Mouse (Mus musculus) midbrain, embryonic 16.5 days (tissue): ENCODE results near the gene Brd7. TPM values are rescaled to one million over a fixed set of nuclear protein-coding genes. Genes with fewer than 3 reads are reported as not detected.

Experiments
- ATAC-seq: fragments of 200-750 bp; cut with Nextera tagmentation; 2 replicates; pipeline ENCODE4 v1.8.0; 2017; ENCODE audit warnings: moderate TSS enrichment
- H3K27ac ChIP-seq: fragments of 300-500 bp; sonication (generic); 2 replicates; pipeline ENCODE4 v1.5.1; 2014; ENCODE audit warnings: mild to moderate bottlenecking, low read length, mixed read lengths
- H3K27me3 ChIP-seq: fragments of 300-500 bp; sonication (generic); 2 replicates; pipeline ENCODE4 v1.6.1; 2014; ENCODE audit warnings: low read depth, low read length, mixed read lengths; ENCODE audit not compliant: control insufficient read depth, insufficient read depth
- H3K36me3 ChIP-seq: fragments of 300-500 bp; sonication (generic); 2 replicates; pipeline ENCODE4 v1.6.1; 2014; ENCODE audit warnings: mild to moderate bottlenecking, low read length, moderate library complexity, mixed read lengths; ENCODE audit not compliant: control insufficient read depth, insufficient read depth
- H3K4me1 ChIP-seq: fragments of 300-500 bp; sonication (generic); 2 replicates; pipeline ENCODE4 v1.6.1; 2014; ENCODE audit warnings: mild to moderate bottlenecking, low read length, mixed read lengths; ENCODE audit not compliant: control insufficient read depth, insufficient read depth
- H3K4me2 ChIP-seq: fragments of 300-500 bp; sonication (generic); 2 replicates; pipeline ENCODE4 v1.6.1; 2014; ENCODE audit warnings: mild to moderate bottlenecking, low read length, mixed read lengths
- H3K4me3 ChIP-seq: fragments of 300-500 bp; sonication (generic); 2 replicates; pipeline ENCODE4 v1.5.1; 2014; ENCODE audit warnings: low read depth, mild to moderate bottlenecking, low read length, moderate library complexity, mixed read lengths
- H3K9ac ChIP-seq: fragments of 300-500 bp; sonication (generic); 2 replicates; pipeline ENCODE4 v1.6.1; 2014; ENCODE audit warnings: low read depth, low read length, mixed read lengths
- H3K9me3 ChIP-seq: fragments of 300-500 bp; sonication (generic); replicated peaks from 2 replicates; pipeline ENCODE4 v1.6.1; 2014; ENCODE audit warnings: mild to moderate bottlenecking, low read length, mixed read lengths; ENCODE audit not compliant: control insufficient read depth, poor library complexity, severe bottlenecking
- WGBS: fragments of 180-500 bp; shearing (Covaris S2); extraction: QIAGEN DNeasy Blood & Tissue Kit; methylation state at CpG from one replicate; pipeline ENCODE4 v1.1.7; 2014; 5-methylcytosine and 5-hydroxymethylcytosine counted together
- polyA plus RNA-seq: library from polyadenylated mRNA; unstranded; fragments of >200 nt; fragmentation: Nextera tagmentation; extraction: Ambion mirVana; gene quantifications from 2 replicates; pipeline ENCODE4 v1.2.1, GENCODE M21; 2015

The Brd7 gene
- polyA plus RNA-seq, 1 experiment from 2014 or later = 57.8 TPM

- Histone ChIP-seq H3K4me3 (no peak overlapping the region), H3K9me3 (no peaks in the 10 kb centered on the region), H3K9ac (no peak overlapping the region), H3K27ac (no peak overlapping the region), H3K4me2 (no peak overlapping the region), H3K27me3 (no peaks in the 10 kb centered on the region), H3K36me3 (no peaks in the 10 kb centered on the region), H3K4me1 (no peaks in the 10 kb centered on the region)
- 87% methylated on average over 14 of the region's 14 CpGs for WGBS
- ATAC-seq = no peak
Observed at GRCm38 (mm10) chr8:88286421-88286960, 75.5 kb downstream of the Brd7 start.

- WGBS = 84% methylated on average over 8 of the region's 8 CpGs
- H3K36me3 ChIP-seq = no peaks in the 10 kb centered on the region
- no peak overlapping the region for H3K4me3 ChIP-seq
- no peaks in the 10 kb centered on the region for H3K9me3 ChIP-seq
- no peaks in the 10 kb centered on the region for H3K27me3 ChIP-seq
- H3K4me1 ChIP-seq = no peaks in the 10 kb centered on the region
- no peak for ATAC-seq
- H3K9ac ChIP-seq = no peak overlapping the region
- no peak overlapping the region for H3K27ac ChIP-seq
- H3K4me2 ChIP-seq = no peak overlapping the region
Observed at GRCm38 (mm10) chr8:88285469-88286356, 76.3 kb downstream of the Brd7 start.

- no peak overlapping the region for H3K4me3 ChIP-seq
- H3K9me3 ChIP-seq = no peaks in the 10 kb centered on the region
- H3K27ac ChIP-seq = no peak overlapping the region
- no peak for ATAC-seq
- no peak overlapping the region for H3K9ac ChIP-seq
- 57% methylated on average over 7 of the region's 7 CpGs for WGBS
- H3K27me3 ChIP-seq = no peaks in the 10 kb centered on the region
- H3K4me2 ChIP-seq = no peak overlapping the region
- no peaks in the 10 kb centered on the region for H3K36me3 ChIP-seq
- no peaks in the 10 kb centered on the region for H3K4me1 ChIP-seq
Observed at GRCm38 (mm10) chr8:88284738-88285137, 77.3 kb downstream of the Brd7 start.

GRCm38 (mm10) chr8:88283243-88284115 lies 78.5 kb downstream of the Brd7 start:
- Histone ChIP-seq H3K4me3 (no peak overlapping the region), H3K9me3 (no peaks in the 10 kb centered on the region), H3K4me1 (no peaks in the 10 kb centered on the region), H3K36me3 (no peaks in the 10 kb centered on the region), H3K9ac (no peak overlapping the region), H3K27me3 (no peaks in the 10 kb centered on the region), H3K4me2 (no peak overlapping the region), H3K27ac (no peak overlapping the region)
- 82% methylated on average over 13 of the region's 13 CpGs for WGBS
- ATAC-seq = no peak

- 58% methylated on average over 8 of the region's 8 CpGs for WGBS
- Histone ChIP-seq H3K4me1 (no peaks in the 10 kb centered on the region), H3K4me2 (no peak overlapping the region), H3K4me3 (no peak overlapping the region), H3K9me3 (no peaks in the 10 kb centered on the region), H3K9ac (no peak overlapping the region), H3K36me3 (no peaks in the 10 kb centered on the region), H3K27me3 (no peaks in the 10 kb centered on the region), H3K27ac (no peak overlapping the region)
- ATAC-seq = no peak
Observed at GRCm38 (mm10) chr8:88282684-88283083, 79.3 kb downstream of the Brd7 start.

Other genes starting within 250 kb of the Brd7 start
- 39.7 and 42.5 TPM in 2 replicates for gene Cnep1r1, start 243.4 kb downstream of the Brd7 start, polyA plus RNA-seq
- gene Heatr3, start 224.3 kb downstream of the Brd7 start, polyA plus RNA-seq = 34.9 and 37.9 TPM in 2 replicates
- 9.7 and 11.0 TPM in 2 replicates for gene Tent4b, start 163.0 kb downstream of the Brd7 start, polyA plus RNA-seq
- 4.2 and 6.6 TPM in 2 replicates for gene Adcy7, start 89.8 kb downstream of the Brd7 start, polyA plus RNA-seq
- gene Nkd1, start 159.2 kb upstream of the Brd7 start, polyA plus RNA-seq = 53.9 and 66.7 TPM in 2 replicates